Mouse (Mus musculus) limb, embryonic 14.5 days (tissue): ENCODE measurements around the gene Usp19. TPM values are rescaled to one million over a fixed set of nuclear protein-coding genes. Genes with fewer than 3 reads are reported as not detected.

Source experiments
- ATAC-seq: fragments of 200-750 bp; cut with Nextera tagmentation; 2 replicates; pipeline ENCODE4 v1.8.0; 2017; ENCODE audit warnings: low read depth, moderate number of reproducible peaks, moderate TSS enrichment; ENCODE audit not compliant: low FRiP score
- DNase-seq: peaks from one replicate; pipeline ENCODE4 v3.0.0-alpha.2; 2015; ENCODE audit warnings: low spot score
- H3K27ac ChIP-seq: fragments of 300-500 bp; sonication (generic); replicated peaks from 2 replicates; pipeline ENCODE4 v1.5.1; 2014; ENCODE audit warnings: low read depth, mild to moderate bottlenecking, low read length, moderate library complexity, mixed read lengths
- H3K27me3 ChIP-seq: fragments of 300-500 bp; sonication (generic); 2 replicates; pipeline ENCODE4 v1.6.1; 2014; ENCODE audit warnings: low read length, mixed read lengths; ENCODE audit not compliant: control insufficient read depth, insufficient read depth
- H3K36me3 ChIP-seq: fragments of 300-500 bp; sonication (generic); 2 replicates; pipeline ENCODE4 v1.6.1; 2014; ENCODE audit warnings: mild to moderate bottlenecking, low read length, moderate library complexity, mixed read lengths; ENCODE audit not compliant: control insufficient read depth, insufficient read depth
- H3K4me1 ChIP-seq: fragments of 300-500 bp; sonication (generic); 2 replicates; pipeline ENCODE4 v1.6.1; 2014; ENCODE audit warnings: antibody characterized with exemption, low read length, mixed read lengths; ENCODE audit not compliant: control insufficient read depth, insufficient read depth
- H3K4me2 ChIP-seq: fragments of 300-500 bp; sonication (generic); replicated peaks from 2 replicates; pipeline ENCODE4 v1.6.1; 2014; ENCODE audit warnings: low read depth, mild to moderate bottlenecking, low read length, moderate library complexity; ENCODE audit not compliant: severe bottlenecking
- H3K4me3 ChIP-seq: fragments of 300-500 bp; sonication (generic); replicated peaks from 2 replicates; pipeline ENCODE4 v1.5.1; 2014; ENCODE audit warnings: low read length
- H3K9ac ChIP-seq: fragments of 300-500 bp; sonication (generic); 2 replicates; pipeline ENCODE4 v1.6.1; 2014; ENCODE audit warnings: mild to moderate bottlenecking, low read depth, low read length, moderate library complexity; ENCODE audit not compliant: severe bottlenecking
- H3K9me3 ChIP-seq: fragments of 300-500 bp; sonication (generic); 2 replicates; pipeline ENCODE4 v1.6.1; 2016; ENCODE audit warnings: low read length; ENCODE audit not compliant: control insufficient read depth
- POLR2A ChIP-seq: fragments of 200-500 bp; IDR thresholded peaks from 2 replicates; pipeline ENCODE4 v1.8.0; 2012; ENCODE audit warnings: inconsistent platforms, mild to moderate bottlenecking, moderate library complexity, borderline replicate concordance; ENCODE audit not compliant: insufficient read depth, insufficient read length; ENCODE audit errors: extremely low read depth
- WGBS: fragments of 180-500 bp; shearing (Covaris S2); extraction: QIAGEN DNeasy Blood & Tissue Kit; methylation state at CpG from one replicate; pipeline ENCODE4 v1.1.7; 2014; 5-methylcytosine and 5-hydroxymethylcytosine counted together
- polyA plus RNA-seq, 2 experiments: library from polyadenylated mRNA; depleted of rRNA in 1 of 2; stranded (reverse) in 1 of 2; unstranded in 1 of 2; fragments of >200 nt; fragmentation: Nextera tagmentation in 1 of 2; extraction: Ambion mirVana in 1 of 2; gene quantifications; 2 replicates each; pipeline versions ENCODE4 v1.2.1 to v1.2.3; 2012 to 2014

Usp19 gene
- polyA plus RNA-seq, 2 experiments, result 59.3 to 160 TPM

DNA sequence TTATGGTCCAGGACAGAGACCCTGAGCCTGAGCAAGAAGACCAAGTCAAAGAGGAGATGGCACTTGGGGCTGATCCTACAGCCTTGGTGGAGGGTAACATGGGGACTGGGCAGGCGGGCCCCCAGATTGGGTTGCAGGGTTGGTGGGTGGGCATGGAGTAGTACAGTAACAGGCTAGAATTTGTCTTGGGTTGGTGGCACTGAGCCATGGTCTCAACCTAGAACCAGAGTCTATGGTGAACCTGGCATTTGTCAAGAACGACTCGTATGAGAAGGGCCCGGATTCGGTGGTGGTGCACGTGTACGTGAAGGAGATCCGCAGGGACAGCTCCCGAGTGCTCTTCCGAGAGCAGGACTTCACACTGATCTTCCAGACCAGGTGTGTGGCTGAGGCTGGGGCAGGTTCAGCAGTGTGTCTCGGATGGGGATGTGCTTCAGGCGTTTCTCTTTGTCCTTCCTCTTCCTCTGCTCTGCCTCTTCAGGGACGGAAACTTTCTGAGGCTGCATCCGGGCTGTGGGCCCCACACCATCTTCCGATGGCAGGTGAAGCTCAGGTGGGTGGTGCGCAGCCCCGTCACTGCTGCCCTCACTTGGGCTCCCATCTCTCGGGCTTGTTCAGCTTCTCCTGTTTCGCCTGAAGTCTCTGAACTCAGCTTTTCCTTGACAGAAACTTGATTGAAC is 3.9 kb downstream of the Usp19 start:
- no peaks in the 10 kb centered on the region for H3K9me3 ChIP-seq
- no peak for ATAC-seq
- no peaks in the 10 kb centered on the region for H3K27me3 ChIP-seq
- H3K4me2 ChIP-seq, result no peak overlapping the region
- no peak overlapping the region for H3K27ac ChIP-seq
- no peak for TF ChIP-seq POLR2A
- H3K36me3 ChIP-seq, result peaks cover 83% of the 10 kb centered on the region
- H3K4me3 ChIP-seq, result no peak overlapping the region
- H3K9ac ChIP-seq, result no peak overlapping the region
- DNase-seq, result no peak
- 93% methylated on average over 19 of the region's 19 CpGs for WGBS
- H3K4me1 ChIP-seq, result peaks cover 12% of the 10 kb centered on the region

DNA sequence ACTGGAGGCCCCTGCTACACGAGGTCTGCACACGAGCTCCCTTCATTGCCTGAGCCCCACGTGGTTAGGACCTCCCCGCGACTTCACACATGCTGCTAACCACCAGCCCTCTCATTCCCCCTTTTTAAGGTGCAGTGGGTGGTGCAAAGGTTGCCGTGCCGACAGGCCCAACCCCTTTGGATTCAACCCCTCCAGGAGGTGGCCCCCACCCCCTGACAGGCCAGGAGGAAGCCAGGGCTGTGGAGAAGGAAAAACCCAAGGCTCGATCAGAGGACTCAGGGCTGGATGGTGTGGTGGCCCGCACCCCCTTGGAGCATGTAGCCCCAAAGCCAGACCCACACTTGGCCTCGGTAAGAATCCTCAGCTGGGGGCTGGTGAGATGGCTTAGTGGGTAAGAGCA is 4.5 kb downstream of the Usp19 start:
- H3K36me3 ChIP-seq, result peaks cover 83% of the 10 kb centered on the region
- H3K9me3 ChIP-seq, result no peaks in the 10 kb centered on the region
- WGBS, result 81% methylated on average over 10 of the region's 10 CpGs
- no peak for TF ChIP-seq POLR2A
- H3K4me3 ChIP-seq, result no peak overlapping the region
- H3K4me2 ChIP-seq, result no peak overlapping the region
- DNase-seq, result no peak
- H3K4me1 ChIP-seq, result peaks cover 12% of the 10 kb centered on the region
- ATAC-seq, result no peak
- no peaks in the 10 kb centered on the region for H3K27me3 ChIP-seq
- no peak overlapping the region for H3K9ac ChIP-seq
- H3K27ac ChIP-seq, result no peak overlapping the region

DNA sequence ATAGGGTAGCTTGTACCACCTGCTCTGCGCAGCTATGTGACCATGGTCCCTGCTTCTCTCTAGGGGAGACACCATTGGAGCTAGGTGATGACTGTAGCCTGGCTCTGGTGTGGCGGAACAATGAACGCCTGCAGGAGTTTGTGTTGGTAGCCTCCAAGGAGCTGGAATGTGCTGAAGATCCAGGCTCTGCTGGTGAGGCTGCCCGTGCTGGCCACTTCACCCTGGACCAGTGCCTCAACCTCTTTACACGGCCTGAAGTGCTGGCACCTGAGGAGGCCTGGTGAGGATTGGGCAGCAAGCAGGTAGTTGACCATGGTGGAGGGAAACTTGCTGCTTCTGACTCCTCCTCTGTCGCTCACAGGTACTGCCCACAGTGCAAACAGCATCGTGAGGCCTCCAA is 8.8 kb downstream of the Usp19 start:
- DNase-seq (no peak), ATAC-seq (no peak)
- no peaks in the 10 kb centered on the region for H3K9me3 ChIP-seq
- no peak overlapping the region for H3K9ac ChIP-seq
- H3K4me1 ChIP-seq, result no peaks in the 10 kb centered on the region
- H3K36me3 ChIP-seq, result peaks cover 91% of the 10 kb centered on the region
- TF ChIP-seq POLR2A, result no peak
- no peak overlapping the region for H3K27ac ChIP-seq
- H3K27me3 ChIP-seq, result no peaks in the 10 kb centered on the region
- 92% methylated on average over 7 of the region's 7 CpGs for WGBS
- no peak overlapping the region for H3K4me3 ChIP-seq
- no peak overlapping the region for H3K4me2 ChIP-seq

DNA sequence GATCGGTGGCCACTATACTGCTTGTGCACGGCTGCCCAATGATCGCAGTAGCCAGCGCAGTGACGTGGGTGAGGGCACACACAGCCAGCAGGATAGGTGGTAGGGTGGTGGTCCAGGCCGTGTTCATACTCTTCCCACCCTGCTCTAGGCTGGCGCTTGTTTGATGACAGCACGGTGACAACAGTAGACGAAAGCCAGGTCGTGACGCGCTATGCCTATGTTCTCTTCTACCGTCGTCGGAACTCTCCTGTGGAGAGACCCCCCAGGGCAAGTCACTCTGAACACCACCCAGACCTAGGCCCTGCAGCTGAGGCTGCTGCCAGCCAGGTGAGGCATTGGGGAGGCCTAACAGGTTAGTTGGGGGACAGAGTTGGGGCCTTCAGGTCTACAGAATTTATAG is 9.5 kb downstream of the Usp19 start:
- Histone ChIP-seq H3K4me1 (no peaks in the 10 kb centered on the region), H3K4me3 (no peak overlapping the region), H3K36me3 (peaks cover 84% of the 10 kb centered on the region), H3K4me2 (no peak overlapping the region), H3K9me3 (no peaks in the 10 kb centered on the region), H3K27ac (no peak overlapping the region), H3K9ac (no peak overlapping the region), H3K27me3 (no peaks in the 10 kb centered on the region)
- TF ChIP-seq POLR2A, result no peak
- no peak for ATAC-seq
- DNase-seq, result no peak
- WGBS, result 95% methylated on average over 15 of the region's 15 CpGs

DNA sequence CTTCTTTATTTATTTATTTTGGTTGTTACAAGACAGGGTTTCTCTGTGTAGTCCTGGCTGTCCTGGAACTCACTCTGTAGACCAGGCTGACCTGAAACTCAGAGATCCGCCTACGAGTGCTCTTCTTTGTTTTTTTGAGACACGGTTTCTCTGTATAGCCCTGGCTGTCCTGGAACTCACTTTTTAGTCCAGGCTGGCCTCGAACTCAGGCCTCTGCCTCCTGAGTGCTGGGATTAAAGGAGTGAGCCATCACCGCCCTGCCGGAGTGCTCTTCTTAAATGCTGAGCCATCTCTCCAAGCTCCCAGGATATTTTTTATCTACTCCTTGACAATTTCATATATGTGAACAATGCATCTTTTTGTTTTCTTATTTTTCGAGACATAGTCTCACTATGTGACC is 16.5 kb downstream of the Usp19 start:
- TF ChIP-seq POLR2A, result no peak
- H3K9ac ChIP-seq, result no peak overlapping the region
- WGBS, result 84% methylated on average over 7 of the region's 7 CpGs

More for the DNA sequence above, 16.5 kb downstream of the Usp19 start:
- peak overlapping the region; percentile 81 for H3K4me2 ChIP-seq
- H3K4me1 ChIP-seq, result peaks cover 8% of the 10 kb centered on the region
- H3K4me3 ChIP-seq, result peak overlapping the region; percentile 79
- H3K27me3 ChIP-seq, result no peaks in the 10 kb centered on the region
- DNase-seq (no peak), ATAC-seq (no peak)
- H3K27ac ChIP-seq, result peak overlapping the region; percentile 72; the same call in 1 of the 2 replicates
- H3K9me3 ChIP-seq, result no peaks in the 10 kb centered on the region
- peaks cover 41% of the 10 kb centered on the region for H3K36me3 ChIP-seq
